Mouse (Mus musculus) lung, embryonic 15.5 days (tissue): ENCODE measurements at regions not wholly inside any gene's neighbourhood (a gene's known extent, or its start where the extent isn't known, plus 50 kb on each side); places are given as distances from the start of the nearest gene placed in this dataset.

ENCODE experiments used
- ATAC-seq: fragments of 200-750 bp; cut with Nextera tagmentation; 2 replicates; pipeline ENCODE4 v1.8.0; 2017; ENCODE audit warnings: moderate number of reproducible peaks, borderline replicate concordance; ENCODE audit not compliant: low FRiP score, low TSS enrichment; ENCODE audit errors: extremely low read depth
- H3K27ac ChIP-seq: fragments of 300-500 bp; sonication (generic); 2 replicates; pipeline ENCODE4 v1.5.1; 2015; ENCODE audit warnings: moderate library complexity, mild to moderate bottlenecking, inconsistent platforms
- H3K27me3 ChIP-seq: fragments of 300-500 bp; sonication (generic); 2 replicates; pipeline ENCODE4 v1.6.1; 2015; ENCODE audit warnings: inconsistent platforms
- H3K36me3 ChIP-seq: fragments of 300-500 bp; sonication (generic); 2 replicates; pipeline ENCODE4 v1.6.1; 2015; ENCODE audit warnings: inconsistent platforms
- H3K4me1 ChIP-seq: fragments of 300-500 bp; sonication (generic); 2 replicates; pipeline ENCODE4 v1.6.1; 2015; ENCODE audit warnings: inconsistent platforms
- H3K4me2 ChIP-seq: fragments of 300-500 bp; sonication (generic); 2 replicates; pipeline ENCODE4 v1.6.1; 2015; ENCODE audit warnings: inconsistent platforms, mild to moderate bottlenecking, moderate library complexity
- H3K4me3 ChIP-seq: fragments of 300-500 bp; sonication (generic); 2 replicates; pipeline ENCODE4 v1.5.1; 2015; ENCODE audit warnings: mild to moderate bottlenecking, inconsistent platforms
- H3K9ac ChIP-seq: fragments of 300-500 bp; sonication (generic); 2 replicates; pipeline ENCODE4 v1.6.1; 2015; ENCODE audit warnings: inconsistent platforms
- H3K9me3 ChIP-seq: fragments of 300-500 bp; sonication (generic); 2 replicates; pipeline ENCODE4 v1.6.1; 2016; ENCODE audit warnings: inconsistent platforms
- WGBS: fragments of 180-500 bp; shearing (Covaris S2); methylation state at CpG from one replicate; pipeline ENCODE4 v1.1.7; 2015; 5-methylcytosine and 5-hydroxymethylcytosine counted together

GRCm38 (mm10) chr5:125843259-125843658 lies 311.7 kb downstream of the Tmem132b start:
- Histone ChIP-seq H3K4me3 (no peak overlapping the region), H3K36me3 (no peaks in the 10 kb centered on the region), H3K27ac (no peak overlapping the region), H3K9ac (no peak overlapping the region), H3K4me1 (no peaks in the 10 kb centered on the region), H3K4me2 (no peak overlapping the region), H3K27me3 (no peaks in the 10 kb centered on the region), H3K9me3 (no peaks in the 10 kb centered on the region)
- no peak for ATAC-seq
- 60% methylated on average over 6 of the region's 6 CpGs for WGBS

GRCm38 (mm10) chr5:125849722-125850121 lies 318.1 kb downstream of the Tmem132b start:
- H3K4me2 ChIP-seq, result no peak overlapping the region
- H3K36me3 ChIP-seq, result no peaks in the 10 kb centered on the region
- no peak overlapping the region for H3K9ac ChIP-seq
- ATAC-seq, result no peak
- 83% methylated on average over 7 of the region's 7 CpGs for WGBS
- no peak overlapping the region for H3K4me3 ChIP-seq
- H3K27ac ChIP-seq, result no peak overlapping the region
- H3K4me1 ChIP-seq, result no peaks in the 10 kb centered on the region
- H3K27me3 ChIP-seq, result no peaks in the 10 kb centered on the region
- no peaks in the 10 kb centered on the region for H3K9me3 ChIP-seq

- Histone ChIP-seq H3K4me2 (no peak overlapping the region), H3K36me3 (no peaks in the 10 kb centered on the region), H3K9me3 (no peaks in the 10 kb centered on the region; the same call in 1 of the 2 replicates), H3K27me3 (no peaks in the 10 kb centered on the region), H3K27ac (no peak overlapping the region), H3K9ac (no peak overlapping the region), H3K4me3 (no peak overlapping the region), H3K4me1 (no peaks in the 10 kb centered on the region)
- ATAC-seq, result no peak
- 71% methylated on average over 9 of the region's 9 CpGs for WGBS
Observed at GRCm38 (mm10) chr5:125876296-125876695, 344.7 kb downstream of the Tmem132b start.

GRCm38 (mm10) chr5:125888840-125889239 lies 357.3 kb downstream of the Tmem132b start:
- H3K9me3 ChIP-seq, result peaks cover 4% of the 10 kb centered on the region; the same call in 1 of the 2 replicates
- H3K4me3 ChIP-seq, result no peak overlapping the region
- H3K36me3 ChIP-seq, result no peaks in the 10 kb centered on the region
- no peak overlapping the region for H3K4me2 ChIP-seq
- 80% methylated on average over 2 of the region's 2 CpGs for WGBS
- no peak overlapping the region for H3K27ac ChIP-seq
- no peaks in the 10 kb centered on the region for H3K4me1 ChIP-seq
- no peaks in the 10 kb centered on the region for H3K27me3 ChIP-seq
- H3K9ac ChIP-seq, result no peak overlapping the region
- ATAC-seq, result no peak

- no peak overlapping the region for H3K27ac ChIP-seq
Observed at GRCm38 (mm10) chr5:125893864-125894263, 362.3 kb downstream of the Tmem132b start.

GRCm38 (mm10) chr5:125902038-125902437 lies 370.5 kb downstream of the Tmem132b start:
- no peaks in the 10 kb centered on the region for H3K4me1 ChIP-seq
- no peak overlapping the region for H3K27ac ChIP-seq
- no peak overlapping the region for H3K4me2 ChIP-seq
- no peak overlapping the region for H3K9ac ChIP-seq
- no peak overlapping the region for H3K4me3 ChIP-seq
- no peaks in the 10 kb centered on the region for H3K9me3 ChIP-seq
- H3K27me3 ChIP-seq, result no peaks in the 10 kb centered on the region
- ATAC-seq, result no peak
- WGBS, result 77% methylated on average over 4 of the region's 4 CpGs
- H3K36me3 ChIP-seq, result no peaks in the 10 kb centered on the region

More at GRCm38 (mm10) chr5:125893864-125894263, 362.3 kb downstream of the Tmem132b start:
- Histone ChIP-seq H3K4me3 (no peak overlapping the region), H3K27me3 (no peaks in the 10 kb centered on the region), H3K4me1 (no peaks in the 10 kb centered on the region), H3K4me2 (no peak overlapping the region), H3K36me3 (no peaks in the 10 kb centered on the region), H3K9me3 (no peaks in the 10 kb centered on the region; the same call in 1 of the 2 replicates), H3K9ac (no peak overlapping the region)
- no peak for ATAC-seq
- 77% methylated on average over 6 of the region's 6 CpGs for WGBS

GRCm38 (mm10) chr5:125904426-125904825 lies 372.9 kb downstream of the Tmem132b start:
- H3K4me1 ChIP-seq, result no peaks in the 10 kb centered on the region
- 73% methylated on average over 5 of the region's 5 CpGs for WGBS
- no peak for ATAC-seq
- H3K27me3 ChIP-seq, result no peaks in the 10 kb centered on the region
- no peak overlapping the region for H3K4me2 ChIP-seq
- no peak overlapping the region for H3K27ac ChIP-seq
- H3K36me3 ChIP-seq, result no peaks in the 10 kb centered on the region
- no peaks in the 10 kb centered on the region for H3K9me3 ChIP-seq
- no peak overlapping the region for H3K9ac ChIP-seq
- H3K4me3 ChIP-seq, result no peak overlapping the region

GRCm38 (mm10) chr5:125907332-125907731 lies 375.8 kb downstream of the Tmem132b start:
- Histone ChIP-seq H3K9ac (no peak overlapping the region), H3K36me3 (no peaks in the 10 kb centered on the region), H3K4me1 (no peaks in the 10 kb centered on the region), H3K4me2 (no peak overlapping the region), H3K9me3 (no peaks in the 10 kb centered on the region), H3K4me3 (no peak overlapping the region), H3K27me3 (no peaks in the 10 kb centered on the region), H3K27ac (no peak overlapping the region)
- WGBS, result 87% methylated on average over 4 of the region's 4 CpGs
- ATAC-seq, result no peak

GRCm38 (mm10) chr5:125907909-125908308 lies 376.3 kb downstream of the Tmem132b start:
- Histone ChIP-seq H3K4me1 (no peaks in the 10 kb centered on the region), H3K9ac (no peak overlapping the region), H3K4me2 (no peak overlapping the region), H3K27ac (no peak overlapping the region), H3K36me3 (no peaks in the 10 kb centered on the region), H3K27me3 (no peaks in the 10 kb centered on the region), H3K9me3 (no peaks in the 10 kb centered on the region), H3K4me3 (no peak overlapping the region)
- WGBS, result 92% methylated on average over 5 of the region's 5 CpGs
- ATAC-seq, result no peak

GRCm38 (mm10) chr5:125915857-125916256 lies 384.3 kb downstream of the Tmem132b start:
- ATAC-seq, result no peak
- Histone ChIP-seq H3K4me1 (no peaks in the 10 kb centered on the region), H3K27ac (no peak overlapping the region), H3K9ac (no peak overlapping the region), H3K9me3 (no peaks in the 10 kb centered on the region), H3K4me3 (no peak overlapping the region), H3K27me3 (no peaks in the 10 kb centered on the region), H3K4me2 (no peak overlapping the region), H3K36me3 (no peaks in the 10 kb centered on the region)
- WGBS, result 81% methylated on average over 4 of the region's 4 CpGs

- H3K9me3 ChIP-seq, result no peaks in the 10 kb centered on the region
- H3K9ac ChIP-seq, result no peak overlapping the region
- no peaks in the 10 kb centered on the region for H3K36me3 ChIP-seq
- no peak overlapping the region for H3K27ac ChIP-seq
- no peaks in the 10 kb centered on the region for H3K4me1 ChIP-seq
- no peak overlapping the region for H3K4me3 ChIP-seq
- no peak for ATAC-seq
- H3K27me3 ChIP-seq, result no peaks in the 10 kb centered on the region
- H3K4me2 ChIP-seq, result no peak overlapping the region
- WGBS, result 23% methylated on average over 11 of the region's 11 CpGs
Observed at GRCm38 (mm10) chr5:125920965-125921364, 389.4 kb downstream of the Tmem132b start.

- 66% methylated on average over 7 of the region's 7 CpGs for WGBS
- ATAC-seq, result no peak
- no peaks in the 10 kb centered on the region for H3K9me3 ChIP-seq
- H3K27me3 ChIP-seq, result no peaks in the 10 kb centered on the region
- no peak overlapping the region for H3K27ac ChIP-seq
- no peak overlapping the region for H3K9ac ChIP-seq
- H3K36me3 ChIP-seq, result no peaks in the 10 kb centered on the region
- H3K4me3 ChIP-seq, result no peak overlapping the region
- no peaks in the 10 kb centered on the region for H3K4me1 ChIP-seq
- H3K4me2 ChIP-seq, result no peak overlapping the region
Observed at GRCm38 (mm10) chr5:125925856-125926497, 394.4 kb downstream of the Tmem132b start.

GRCm38 (mm10) chr5:125931502-125931901 lies 399.9 kb downstream of the Tmem132b start:
- WGBS, result 77% methylated on average over 4 of the region's 4 CpGs

More at GRCm38 (mm10) chr5:125931502-125931901, 399.9 kb downstream of the Tmem132b start:
- H3K4me3 ChIP-seq, result no peak overlapping the region
- no peak overlapping the region for H3K4me2 ChIP-seq
- H3K9ac ChIP-seq, result no peak overlapping the region
- H3K27me3 ChIP-seq, result no peaks in the 10 kb centered on the region
- ATAC-seq, result no peak
- H3K36me3 ChIP-seq, result no peaks in the 10 kb centered on the region
- H3K27ac ChIP-seq, result no peak overlapping the region
- H3K4me1 ChIP-seq, result no peaks in the 10 kb centered on the region
- H3K9me3 ChIP-seq, result no peaks in the 10 kb centered on the region
